Mouse (Mus musculus) ovary, adult 18-20 months (tissue): ENCODE data around the gene Polr1e.
A peak's percentile ranks its signal among the peaks of the same experiment; 100 is the strongest.
"Not testable (repeated sequence)": the region's sequence is repeated elsewhere in the genome, so short reads cannot be mapped to it uniquely, and the experiment has no call there.

Experiments used
- DNase-seq: peaks from one replicate; pipeline ENCODE4 v3.0.0; 2022; ENCODE audit warnings: low spot score, mixed read lengths

Polr1e gene

DNA sequence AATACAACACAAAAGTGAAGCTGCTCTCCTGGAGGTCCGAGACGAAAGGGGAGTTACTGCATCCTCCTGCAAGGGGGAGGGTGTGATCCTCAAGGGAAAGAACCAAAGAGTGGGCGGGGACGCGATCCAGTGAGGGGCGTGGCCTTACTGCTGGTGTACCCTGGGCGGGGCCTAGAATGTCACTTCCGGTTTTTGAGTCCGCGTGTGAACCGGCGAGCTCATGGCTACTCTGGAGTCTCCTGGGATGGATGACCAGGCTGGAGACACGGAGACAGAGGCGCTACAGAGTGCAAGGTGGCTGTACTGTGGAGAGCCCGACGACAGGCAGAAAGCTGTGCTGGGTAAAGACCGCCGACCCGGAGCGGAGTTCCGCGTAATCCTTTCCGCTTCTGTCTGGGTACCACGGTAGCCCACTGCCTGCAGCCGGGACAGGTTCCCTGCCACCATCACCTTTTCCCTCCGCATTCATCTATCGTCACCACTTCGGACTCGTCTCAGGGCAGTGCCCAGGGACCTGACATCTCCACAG, at the start of gene Polr1e:
Gene Polr1e, plus strand, starts transcription at position 132 of the 529 bp plus-strand sequence.
- peak; percentile 90 for DNase-seq

DNA sequence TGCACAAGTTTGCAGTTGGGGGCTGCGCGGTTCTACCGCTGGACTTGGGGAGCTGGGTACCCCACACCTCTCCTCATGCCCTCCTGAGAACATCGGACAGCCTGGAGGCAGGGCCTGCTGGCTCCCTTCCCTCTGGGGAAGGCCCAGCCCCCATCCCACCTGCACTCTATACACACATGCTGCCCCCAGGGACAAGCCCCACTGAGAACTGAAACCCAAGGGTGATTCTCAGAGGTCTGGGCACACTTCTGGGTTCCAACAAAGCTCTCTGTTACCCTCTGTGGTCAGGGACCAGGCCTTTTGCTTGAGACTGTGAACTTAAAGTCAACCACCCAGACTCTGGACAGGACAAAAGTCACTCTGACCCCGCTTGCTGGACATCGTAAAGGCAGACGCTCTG, 48.3 kb upstream of the Polr1e start:
- no peak for DNase-seq

DNA sequence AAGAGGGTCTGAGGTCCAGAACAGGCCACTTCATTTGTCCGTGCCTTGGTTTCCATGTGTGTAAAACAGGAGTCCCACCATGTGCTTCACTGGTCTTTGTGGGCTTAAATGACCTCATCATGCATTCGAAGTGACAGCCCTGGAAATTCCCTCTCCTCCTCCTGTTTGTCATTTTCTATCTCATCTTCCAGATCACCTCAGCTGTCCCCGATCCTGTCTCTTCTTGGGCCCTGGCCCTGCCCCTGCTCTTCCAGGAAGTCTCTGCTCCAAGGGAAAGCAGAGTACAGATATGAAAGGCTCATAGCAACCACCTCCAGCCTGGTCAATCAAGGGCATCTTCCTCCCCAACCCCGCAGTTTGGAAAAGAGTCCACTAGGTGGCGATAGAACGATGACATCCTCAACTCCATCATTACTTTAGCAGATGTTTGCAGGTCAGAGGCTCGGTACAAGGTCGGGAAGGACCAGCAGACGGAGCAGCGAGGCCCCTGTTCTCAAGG, 47.7 kb upstream of the Polr1e start:
- DNase-seq: no peak

DNA sequence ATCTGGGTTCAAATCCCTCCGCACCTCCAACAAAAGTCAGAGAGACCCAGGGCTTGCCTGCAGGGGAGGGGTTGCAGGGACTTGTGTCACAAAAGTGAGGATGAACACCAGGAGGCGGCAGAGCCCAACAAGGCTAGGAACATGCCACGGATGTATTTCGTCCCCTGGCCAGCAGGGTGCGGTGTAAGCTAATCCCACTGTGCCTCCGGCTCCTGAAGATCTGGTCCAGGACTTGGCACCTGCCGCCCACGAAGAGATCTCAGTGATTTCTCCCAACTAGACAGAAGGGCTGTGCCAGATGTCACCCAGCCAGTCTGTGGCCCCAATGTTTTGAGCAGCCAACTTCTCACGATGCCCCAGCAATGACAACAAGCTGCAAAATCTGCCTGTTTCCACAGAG, 44.9 kb upstream of the Polr1e start:
- DNase-seq: peak; percentile 78

DNA sequence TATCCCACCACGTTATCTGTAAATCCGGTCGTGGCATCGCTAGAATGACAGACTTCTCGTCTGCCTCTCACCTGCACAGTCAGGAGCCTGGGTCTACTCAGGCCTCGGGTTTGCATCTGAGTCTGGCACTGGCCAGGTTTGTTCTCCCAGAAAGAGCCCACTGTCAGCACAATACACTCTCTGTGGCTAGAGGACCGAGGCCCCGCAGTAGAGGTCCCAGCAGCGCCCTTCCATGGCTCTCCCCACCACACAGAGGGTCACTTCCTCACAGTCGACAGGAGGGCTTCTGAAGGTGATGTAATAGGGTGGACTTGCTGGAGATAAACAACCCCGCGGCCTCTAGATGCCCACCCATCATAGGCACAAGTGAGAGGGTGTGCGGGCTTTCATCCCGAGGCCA, 44.5 kb upstream of the Polr1e start:
- DNase-seq: no peak

DNA sequence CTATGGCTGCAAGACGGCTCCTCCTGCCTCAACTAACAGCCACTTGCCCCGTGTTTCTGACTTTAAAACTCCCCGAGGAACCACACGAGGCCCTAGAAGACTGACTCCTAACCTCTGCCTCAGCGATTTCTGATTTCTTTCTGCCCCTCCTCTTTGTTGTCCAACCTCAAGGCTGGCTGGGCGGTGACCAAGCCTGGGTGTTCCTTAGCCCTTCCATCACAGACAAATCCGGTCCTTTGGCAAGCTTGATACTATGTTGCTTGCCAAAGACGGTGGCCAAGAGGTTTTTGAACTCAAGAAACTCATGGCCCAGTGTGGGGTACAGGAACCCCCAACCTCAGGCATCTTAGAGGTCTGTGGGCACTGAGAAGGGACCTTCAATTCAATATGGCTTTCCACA, 44.1 kb upstream of the Polr1e start:
- no peak for DNase-seq

DNA sequence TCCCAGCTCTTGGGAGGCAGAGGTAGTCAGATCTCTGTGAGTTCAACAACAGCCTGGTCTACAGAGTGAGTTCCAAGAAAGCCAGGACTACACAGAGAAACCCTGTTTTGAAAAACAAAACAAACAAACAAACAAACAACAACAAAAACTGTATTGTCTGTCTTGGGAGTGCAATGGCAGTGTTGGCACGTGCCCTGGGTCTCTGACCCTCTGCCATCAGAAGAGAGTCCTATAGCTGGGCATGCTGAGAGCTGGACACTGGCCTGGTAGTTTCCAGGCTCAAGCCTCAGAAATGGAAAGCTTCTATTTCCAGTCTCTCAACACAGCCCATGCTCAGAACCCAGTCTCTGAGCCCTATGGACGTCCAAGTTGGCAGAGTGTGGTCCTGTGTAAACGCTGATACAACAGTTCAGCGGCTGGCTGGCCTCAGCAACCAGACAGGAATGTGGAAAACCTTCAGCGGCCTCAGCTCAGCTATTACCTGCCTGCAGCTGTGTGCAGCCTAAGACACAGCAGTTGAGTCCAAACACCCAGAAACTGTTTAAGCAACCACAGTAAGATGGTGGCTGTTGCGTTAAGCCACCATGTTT, 42.3 kb upstream of the Polr1e start:
- no peak for DNase-seq

DNA sequence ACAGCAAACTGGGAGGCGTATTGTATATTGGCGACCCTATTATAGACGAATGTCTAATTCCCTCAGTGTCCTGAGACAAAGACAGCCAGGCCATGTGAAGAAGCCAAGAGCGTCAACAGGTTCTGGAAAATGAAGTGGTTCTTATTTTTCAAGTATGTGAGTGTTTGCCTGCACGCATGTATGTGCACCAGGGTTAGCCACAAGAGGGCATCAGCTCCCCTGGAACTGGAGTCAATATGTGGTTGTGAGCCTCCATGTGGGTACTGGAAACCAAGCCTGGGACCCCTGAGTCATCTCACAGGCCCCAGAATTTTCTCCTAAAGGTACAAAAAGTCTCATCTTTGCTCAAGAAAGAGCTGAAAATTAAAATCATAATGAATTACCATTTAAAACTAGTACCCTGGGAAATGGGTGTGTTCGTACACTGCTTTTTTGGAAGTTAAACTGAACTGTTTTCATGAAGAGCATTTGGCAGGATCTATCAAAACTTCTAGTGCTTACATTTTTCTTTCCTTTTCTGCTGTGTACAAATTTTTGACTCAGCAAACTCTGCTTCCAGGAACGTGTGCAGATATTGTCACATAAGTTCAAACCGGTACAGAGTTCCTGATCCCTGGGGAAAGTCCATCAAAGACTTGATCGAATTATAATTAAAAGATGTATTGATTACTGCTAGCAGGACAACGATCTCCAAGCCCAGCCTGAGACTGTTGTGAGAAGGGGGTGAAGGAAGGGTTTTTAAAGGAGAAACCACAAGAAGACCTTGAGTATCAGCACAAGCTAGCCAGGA, 41.3 kb upstream of the Polr1e start:
- no peak for DNase-seq

DNA sequence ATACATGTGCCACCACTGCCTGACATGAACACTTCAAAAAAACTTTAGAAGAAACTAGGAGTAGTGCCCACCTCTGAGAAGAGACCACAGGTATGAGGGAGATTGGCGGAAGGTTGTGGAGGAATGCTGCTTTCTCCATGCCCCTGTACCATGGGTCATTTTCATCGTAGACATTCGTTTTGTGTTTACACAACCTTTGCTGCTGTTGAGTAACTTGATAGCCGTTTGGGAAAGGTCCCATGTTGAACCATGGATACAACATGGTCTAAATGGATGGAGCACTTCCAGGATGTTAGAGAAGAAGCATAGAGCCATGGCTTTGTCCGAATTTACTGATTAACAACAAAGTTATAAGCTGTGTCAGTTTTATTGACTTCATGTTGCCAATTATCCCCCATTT, 40.2 kb upstream of the Polr1e start:
- no peak for DNase-seq

DNA sequence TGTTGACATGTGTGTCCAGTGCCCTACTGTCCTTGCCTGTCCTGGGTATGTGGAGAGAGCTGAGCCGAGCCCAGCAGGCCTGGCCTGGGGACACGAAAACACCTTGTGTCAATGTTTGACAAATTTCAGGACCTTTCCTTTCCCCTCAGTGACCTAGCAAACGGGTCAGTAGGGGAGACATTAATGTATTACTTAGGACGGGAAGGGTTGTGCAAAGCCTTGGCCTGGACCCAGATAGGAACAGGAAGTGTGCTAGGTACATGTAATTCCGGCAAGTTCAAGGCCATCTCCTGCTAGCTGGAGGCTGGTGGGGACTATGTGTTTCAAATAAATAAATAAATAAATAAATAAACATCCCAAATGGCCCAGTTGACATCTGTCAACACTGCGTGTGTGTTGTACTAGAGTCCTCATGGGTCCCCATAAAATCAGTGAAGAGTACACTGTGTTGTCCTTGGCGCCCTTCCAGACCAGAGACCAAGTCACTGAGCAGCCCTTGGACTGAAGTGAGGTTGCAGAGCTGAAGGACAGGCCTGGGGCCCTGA, 38.5 kb upstream of the Polr1e start:
- peak; percentile 65 for DNase-seq

DNA sequence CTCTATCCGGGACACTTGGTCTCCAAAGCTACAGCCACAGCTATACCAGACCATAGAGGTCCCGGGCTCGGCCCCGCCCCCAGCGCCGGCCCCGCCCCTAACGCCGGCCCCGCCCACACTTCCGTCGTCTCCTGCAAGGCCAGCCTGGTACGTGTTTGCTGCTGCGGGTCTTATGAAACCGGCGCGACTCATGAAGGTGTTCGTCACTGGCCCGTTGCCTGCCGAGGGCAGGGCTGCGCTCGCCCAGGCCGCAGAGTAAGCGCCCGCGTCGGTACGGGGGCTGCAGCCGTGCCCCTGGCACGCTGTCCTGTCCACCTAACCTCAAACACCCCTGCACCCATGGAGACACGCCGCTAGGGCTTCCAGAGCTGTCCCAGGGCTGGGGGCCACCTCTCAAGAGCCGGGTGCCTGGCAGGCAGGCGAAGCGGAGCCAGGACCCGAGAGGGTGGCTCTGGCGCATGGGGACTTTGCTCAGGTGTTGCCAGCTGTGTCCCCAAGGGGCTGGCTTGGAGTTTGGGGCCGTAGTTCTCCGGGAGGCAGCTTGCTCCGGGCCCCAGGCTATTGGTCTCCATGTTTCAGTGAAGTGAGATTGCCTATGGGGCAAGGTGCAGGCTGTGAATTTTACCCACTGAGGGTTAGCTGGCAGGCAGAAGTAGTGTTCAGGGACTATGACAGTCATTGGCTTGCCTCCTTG, 37.0 kb upstream of the Polr1e start, which contains the start of gene Grhpr:
Gene Grhpr, plus strand, starts transcription at position 116 of the 694 bp plus-strand sequence.
- DNase-seq: peak; percentile 74

DNA sequence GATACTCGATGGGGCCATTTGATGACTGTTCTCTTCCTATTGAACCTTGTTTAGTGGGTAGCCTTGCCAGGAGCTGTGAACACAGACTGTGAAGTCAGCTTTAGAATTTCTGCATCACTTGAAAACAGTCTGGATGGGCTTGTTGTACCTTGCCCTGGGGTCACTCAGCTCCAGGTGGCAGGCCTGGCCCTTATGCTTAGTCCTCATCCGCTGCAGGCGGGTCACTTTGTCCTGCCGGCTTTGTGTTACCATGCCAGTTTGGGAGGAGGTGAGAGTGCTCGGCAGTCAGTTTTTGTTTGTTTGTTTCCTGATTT, 36.5 kb upstream of the Polr1e start:
- DNase-seq: no peak

DNA sequence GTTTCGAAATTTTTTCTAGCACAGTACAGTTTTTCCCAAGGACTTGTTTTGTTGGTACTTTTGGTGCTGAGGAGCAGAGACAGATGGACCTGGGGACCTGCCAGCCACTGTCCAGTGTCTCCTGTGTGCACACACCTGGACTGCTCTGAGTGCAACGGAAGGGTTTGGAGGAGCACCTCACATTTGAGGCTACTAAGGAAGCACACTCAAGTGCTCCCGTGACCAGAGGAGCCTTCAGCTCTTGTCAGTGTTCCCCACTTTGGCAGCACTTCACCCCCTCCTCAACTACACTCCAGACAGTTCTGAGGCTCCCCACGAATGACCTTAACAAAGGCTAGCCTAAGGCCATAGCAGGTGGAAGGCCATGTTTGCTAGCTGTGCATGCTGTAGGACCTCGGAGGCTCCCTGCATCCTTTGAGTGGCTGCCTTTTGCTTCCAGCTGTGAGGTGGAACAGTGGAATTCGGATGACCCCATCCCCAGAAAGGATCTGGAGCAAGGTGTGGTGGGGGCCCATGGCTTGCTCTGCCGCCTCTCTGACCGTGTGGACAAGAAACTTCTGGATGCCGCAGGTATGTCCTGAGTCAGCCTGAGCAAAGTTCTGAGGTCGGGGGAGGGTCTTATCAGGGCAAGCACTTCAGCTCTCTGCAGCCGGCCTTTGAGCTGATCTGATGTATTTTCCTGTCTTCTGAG, 35.8 kb upstream of the Polr1e start:
- no peak for DNase-seq

DNA sequence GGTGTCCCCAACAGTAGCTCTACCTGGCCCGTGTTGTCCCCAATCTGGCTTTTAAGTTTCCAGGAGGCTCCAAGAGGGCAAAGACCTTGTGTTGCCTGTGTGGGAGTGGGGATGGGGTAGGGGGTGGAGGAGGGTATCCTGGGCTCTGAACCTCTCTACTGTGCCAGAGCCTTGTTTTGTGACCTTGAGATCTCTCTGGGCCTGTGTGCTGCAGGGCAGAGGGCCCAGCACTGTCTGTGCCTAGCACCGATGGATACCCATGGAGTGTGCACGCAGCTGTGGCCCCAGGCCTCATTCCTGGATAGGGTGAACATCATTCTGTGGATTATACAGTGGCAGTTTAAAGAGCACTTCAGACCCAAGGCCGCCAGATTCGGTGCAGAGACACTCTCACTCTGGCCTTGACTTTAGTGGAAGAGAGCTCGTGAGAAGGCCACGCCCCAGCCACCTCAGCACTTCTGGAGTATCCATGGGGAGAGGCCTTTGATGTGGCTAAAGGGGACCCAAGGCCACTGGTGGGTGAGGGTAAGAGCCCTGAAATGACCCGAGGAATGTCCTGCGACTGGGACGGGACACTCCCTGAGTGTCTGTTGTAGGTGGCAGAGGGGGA, 35.1 kb upstream of the Polr1e start:
- peak; percentile 51 for DNase-seq

DNA sequence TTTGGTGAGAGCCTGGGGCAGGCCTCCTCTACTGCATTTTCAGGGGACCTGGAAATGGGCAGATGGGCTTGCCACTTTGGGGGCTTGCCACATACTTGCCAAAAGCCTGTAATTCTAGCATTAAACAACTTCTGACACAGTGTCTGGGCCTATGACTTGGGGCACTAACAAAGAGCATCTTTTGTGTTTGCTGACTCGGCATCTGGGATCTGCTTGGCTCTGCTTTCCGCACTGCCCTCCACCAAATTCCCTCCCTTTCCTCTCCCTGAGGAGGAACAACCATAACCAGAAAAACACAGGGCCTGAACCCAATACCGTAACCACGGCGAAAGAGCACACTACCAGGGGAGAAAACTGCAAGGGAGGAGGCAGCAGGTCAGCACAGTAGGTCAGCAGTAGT, 27.8 kb upstream of the Polr1e start:
- DNase-seq: no peak

DNA sequence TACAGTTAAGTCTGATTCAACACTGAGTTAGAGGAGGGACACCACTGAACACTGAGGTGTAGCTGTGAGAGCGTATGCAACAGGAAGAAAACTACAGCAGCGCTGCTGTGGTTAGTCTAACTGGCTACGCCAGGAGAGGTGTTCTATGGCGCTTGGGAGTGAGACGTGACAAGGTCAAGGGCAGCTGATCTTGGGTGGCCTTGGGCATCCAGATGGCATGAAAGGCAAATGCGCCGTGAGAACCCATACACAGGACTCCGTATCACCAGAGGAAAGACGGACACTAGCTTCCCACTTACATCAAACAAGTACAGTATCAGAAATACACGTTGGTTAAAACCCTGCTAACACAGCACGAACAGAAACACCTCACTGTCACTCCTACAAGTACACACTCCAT, 26.1 kb upstream of the Polr1e start:
- DNase-seq: not testable (repeated sequence)

DNA sequence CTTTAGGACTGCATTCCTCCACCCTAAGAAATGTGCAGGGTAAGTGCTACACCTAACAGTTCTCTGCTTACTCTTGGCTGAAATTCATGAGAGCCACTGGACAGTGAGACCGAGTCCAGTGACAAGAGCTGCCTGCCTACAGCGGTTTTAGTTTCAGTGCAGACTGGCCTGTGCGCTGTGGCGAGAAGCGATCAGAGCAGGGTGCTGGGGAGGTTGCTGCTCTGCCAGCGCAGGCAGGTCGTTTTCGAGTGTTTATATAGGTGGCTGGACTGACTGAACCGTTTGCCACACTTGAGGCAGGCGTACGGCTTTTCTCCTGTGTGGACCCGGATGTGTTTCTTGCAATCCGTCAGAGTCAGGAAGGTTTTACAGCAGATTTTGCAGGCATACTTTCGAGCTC, 25.2 kb upstream of the Polr1e start:
- not testable (repeated sequence) for DNase-seq

DNA sequence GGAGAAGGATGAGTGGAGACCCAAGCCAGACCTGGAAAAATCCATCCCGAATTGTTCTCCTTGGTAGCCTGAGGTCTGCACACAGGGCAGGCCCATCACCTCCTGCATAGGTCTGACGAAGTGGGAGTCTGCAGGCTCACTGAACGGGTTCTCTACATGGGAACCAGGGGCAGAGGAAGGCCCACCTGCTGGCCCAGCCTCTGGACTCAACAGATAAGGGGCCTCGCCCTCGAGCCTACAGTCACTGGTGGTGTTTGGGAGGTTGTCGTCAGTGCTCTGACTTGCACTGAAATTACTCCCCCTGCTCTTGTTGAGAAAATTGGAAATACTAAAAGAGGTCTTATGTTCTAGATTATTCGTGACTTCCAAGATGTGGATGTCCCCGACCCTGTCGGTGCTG, 24.5 kb upstream of the Polr1e start:
- DNase-seq: no peak

DNA sequence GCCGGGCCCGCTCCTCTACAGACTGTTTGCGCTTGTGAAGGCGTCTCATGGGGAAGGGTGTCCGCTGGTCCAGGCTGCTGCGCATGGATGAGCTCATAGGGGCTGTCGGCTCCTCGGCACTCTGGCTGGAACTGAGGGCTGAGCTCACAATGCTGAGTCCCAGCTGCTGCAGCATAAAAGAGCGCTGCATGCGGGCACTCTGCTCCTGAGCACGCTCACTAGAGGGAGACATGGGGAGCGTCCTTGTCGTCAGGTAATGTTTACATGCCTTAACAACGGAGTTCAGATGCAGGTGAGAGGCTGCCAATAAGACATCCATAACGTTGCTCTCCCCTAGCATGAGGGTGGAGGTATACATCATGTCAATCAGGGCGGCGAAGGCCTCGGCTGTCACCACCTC, 23.6 kb upstream of the Polr1e start:
- DNase-seq: no peak

DNA sequence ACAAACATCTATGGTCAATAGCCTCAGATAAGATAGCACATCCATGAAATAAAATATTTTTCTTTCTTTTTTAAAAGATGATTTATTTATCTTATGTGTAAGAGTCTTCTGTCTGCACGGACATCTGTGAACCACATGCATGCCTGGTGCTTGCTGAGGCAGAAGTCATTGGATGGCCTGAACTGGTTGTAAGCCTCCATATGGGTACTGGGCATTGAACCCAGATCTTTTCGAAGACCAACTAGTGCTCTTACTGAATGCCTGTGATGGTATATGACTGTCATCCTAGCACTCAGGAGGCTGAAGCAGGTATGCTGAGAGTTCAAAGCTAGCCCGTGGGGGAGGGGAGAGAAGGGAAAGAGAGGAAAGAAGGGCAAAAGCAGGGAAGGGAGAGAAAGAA, 20.3 kb upstream of the Polr1e start:
- no peak for DNase-seq

DNA sequence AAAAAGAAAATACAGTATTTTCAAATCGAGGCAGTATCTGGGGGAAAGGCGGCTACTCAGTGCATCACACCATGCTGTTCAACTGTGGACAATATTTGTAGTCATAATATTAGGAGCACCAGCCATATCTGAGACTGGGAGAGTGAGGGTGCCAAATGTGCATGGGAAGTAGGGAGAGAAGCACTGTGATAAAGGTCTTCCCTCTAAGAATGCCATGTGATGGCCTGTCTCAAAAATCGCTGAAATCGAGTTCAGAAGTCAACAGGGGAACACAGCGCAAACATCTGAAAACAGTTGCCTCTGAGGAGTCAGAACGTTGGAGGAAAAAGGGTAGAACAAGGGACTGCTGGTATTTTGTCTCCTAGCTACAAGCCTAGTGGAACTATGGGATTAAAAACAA, 18.4 kb upstream of the Polr1e start:
- no peak for DNase-seq

DNA sequence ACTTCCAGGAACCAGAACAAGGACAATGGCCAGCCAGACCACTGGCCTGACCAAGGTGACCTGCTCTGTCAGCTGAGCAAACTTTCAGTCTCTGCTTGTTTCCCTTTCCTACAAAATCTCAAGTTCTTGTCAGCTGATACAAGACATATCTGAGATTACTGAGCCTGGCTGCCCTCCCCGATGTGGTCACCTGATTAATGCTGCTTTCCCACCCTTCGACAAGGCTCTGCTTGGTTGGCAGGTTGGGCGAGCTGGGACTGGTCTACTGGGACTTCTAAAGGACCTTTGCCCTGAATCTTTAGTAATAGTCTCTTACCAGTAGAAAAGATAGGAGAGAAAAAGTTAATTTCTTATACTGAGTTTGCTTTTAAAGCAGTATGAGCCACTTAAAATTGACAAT, 12.9 kb upstream of the Polr1e start:
- no peak for DNase-seq
